Mouse (Mus musculus): ENCODE measurements around the gene Samd14. TPM values are rescaled to one million over a fixed set of nuclear protein-coding genes. Genes with fewer than 3 reads are reported as not detected.

The Samd14 gene
- polyA plus RNA-seq, 1 experiment from 2014 or later: 15.9 TPM

DNA sequence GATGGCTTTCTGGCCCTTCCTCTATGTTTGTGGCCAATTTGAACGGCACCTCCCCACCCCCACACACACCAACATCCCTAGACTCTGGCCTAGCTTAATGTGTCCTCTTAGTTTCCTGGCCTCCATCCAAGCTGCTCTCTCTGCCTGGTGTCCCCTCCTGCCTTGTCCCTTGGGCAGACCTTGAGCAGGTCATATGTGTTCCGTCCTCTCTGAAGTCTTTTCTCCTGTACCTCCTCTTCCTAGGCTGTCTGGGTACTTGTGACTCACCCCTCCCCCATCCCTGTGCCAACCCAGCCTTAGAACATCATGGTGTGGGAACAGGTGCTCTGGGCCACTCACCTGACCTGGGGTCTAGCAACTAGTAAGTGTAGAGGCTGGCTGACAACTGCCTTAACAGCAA lies 34.7 kb upstream of the Samd14 start:
- ATAC-seq (ENCODE audit: insufficient read depth, low FRiP score): no peak
- Histone ChIP-seq H3K9ac (ENCODE audit: low read length) (no peak overlapping the region), H3K4me1 (ENCODE audit: control insufficient read depth, insufficient read depth, low read length) (peaks cover 7% of the 10 kb centered on the region; the same call in 1 of the 2 replicates), H3K4me3 (replicated peaks; ENCODE audit: low read length) (no peak overlapping the region), H3K36me3 (ENCODE audit: control insufficient read depth, insufficient read depth, low read length) (no peaks in the 10 kb centered on the region), H3K4me2 (ENCODE audit: low read depth, low read length) (no peak overlapping the region), H3K27ac (ENCODE audit: low read length) (no peak overlapping the region), H3K9me3 (replicated peaks; ENCODE audit: control insufficient read depth, low read length) (no peaks in the 10 kb centered on the region), H3K27me3 (ENCODE audit: control insufficient read depth, insufficient read depth, low read length) (no peaks in the 10 kb centered on the region; the same call in 1 of the 2 replicates)
- 70% methylated on average over 2 of the region's 2 CpGs for WGBS

DNA sequence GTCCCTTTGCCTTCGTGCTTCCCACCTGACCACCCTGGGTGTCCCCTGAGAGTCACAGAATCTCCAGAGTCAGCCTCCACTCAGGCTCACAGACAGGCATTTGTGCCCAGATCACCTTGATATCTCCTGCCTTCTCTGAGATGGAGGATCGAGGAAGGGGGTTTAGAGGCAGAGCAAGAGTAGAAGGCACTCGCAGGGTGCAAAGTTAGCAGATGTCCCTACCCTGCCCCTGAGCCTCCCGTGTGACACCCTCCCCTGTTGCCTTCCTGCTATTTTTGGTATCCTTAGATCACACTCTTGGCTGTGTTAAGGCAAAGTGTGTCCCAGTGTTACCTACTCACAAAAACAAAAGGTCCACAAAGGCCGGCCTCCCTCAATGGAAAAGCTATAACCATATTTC lies 33.5 kb upstream of the Samd14 start, which contains the start of gene Sgca:
Sgca (minus strand) TSS at position 129 of the 400 bp plus-strand sequence.
- Histone ChIP-seq H3K4me2 (ENCODE audit: low read depth, low read length) (no peak within 1 kb of the TSS), H3K36me3 (ENCODE audit: control insufficient read depth, insufficient read depth, low read length) (no peaks in the 10 kb centered on the region), H3K4me3 (replicated peaks; ENCODE audit: low read length) (no peak within 1 kb of the TSS), H3K27ac (ENCODE audit: low read length) (no peak within 1 kb of the TSS), H3K9me3 (replicated peaks; ENCODE audit: control insufficient read depth, low read length) (no peaks in the 10 kb centered on the region), H3K9ac (ENCODE audit: low read length) (no peak within 1 kb of the TSS), H3K4me1 (ENCODE audit: control insufficient read depth, insufficient read depth, low read length) (peaks cover 7% of the 10 kb centered on the region; the same call in 1 of the 2 replicates), H3K27me3 (ENCODE audit: control insufficient read depth, insufficient read depth, low read length) (no peaks in the 10 kb centered on the region; the same call in 1 of the 2 replicates)
- WGBS: 64% methylated on average over 5 of the region's 5 CpGs
- no peak for ATAC-seq (ENCODE audit: insufficient read depth, low FRiP score)

DNA sequence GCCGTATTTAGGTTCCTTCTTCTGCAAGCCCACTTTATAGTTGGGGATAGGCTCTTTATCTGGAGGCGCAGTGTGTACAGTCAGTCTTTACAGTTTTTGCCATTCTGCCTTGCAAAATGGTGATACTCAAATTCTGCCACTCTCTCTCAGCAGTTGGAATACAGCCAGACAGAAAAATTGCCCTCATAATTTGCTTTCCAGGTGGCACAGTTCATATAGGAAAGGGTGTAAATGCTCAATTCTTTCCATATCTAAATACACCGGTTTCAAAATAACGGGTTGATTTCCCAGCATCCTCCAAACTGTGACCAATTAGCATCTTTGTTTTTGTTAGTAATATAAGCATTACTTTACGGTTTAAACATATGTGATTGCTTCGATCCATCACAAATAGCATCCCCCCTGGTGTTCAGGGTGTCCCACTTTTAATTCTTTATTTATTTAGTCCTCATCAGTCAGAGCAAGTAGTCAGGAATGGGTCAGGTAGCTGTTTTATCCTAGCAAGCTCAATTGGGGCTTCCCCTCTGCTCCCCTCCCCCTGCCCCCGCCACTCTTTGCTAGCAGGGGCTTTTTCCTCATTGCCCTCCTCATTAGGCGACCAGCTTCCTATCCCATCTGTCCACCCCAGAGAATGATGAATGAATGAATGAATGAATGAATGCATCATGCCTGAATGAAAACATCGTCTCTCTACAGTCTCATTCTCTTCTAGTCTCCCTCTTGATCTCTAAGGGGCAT lies 31.3 kb upstream of the Samd14 start:
- peak overlapping the region; percentile 37; the same call in 1 of the 2 replicates for H3K9ac ChIP-seq (ENCODE audit: low read length)
- no peaks in the 10 kb centered on the region for H3K36me3 ChIP-seq (ENCODE audit: control insufficient read depth, insufficient read depth, low read length)
- H3K27ac ChIP-seq (ENCODE audit: low read length): no peak overlapping the region
- no peaks in the 10 kb centered on the region for H3K27me3 ChIP-seq (ENCODE audit: control insufficient read depth, insufficient read depth, low read length)
- H3K9me3 ChIP-seq (replicated peaks; ENCODE audit: control insufficient read depth, low read length): no peaks in the 10 kb centered on the region
- ATAC-seq (ENCODE audit: insufficient read depth, low FRiP score): no peak; the same call in 1 of the 2 replicates
- peaks cover 7% of the 10 kb centered on the region; the same call in 1 of the 2 replicates for H3K4me1 ChIP-seq (ENCODE audit: control insufficient read depth, insufficient read depth, low read length)
- peak overlapping the region; percentile 26 for H3K4me3 ChIP-seq (replicated peaks; ENCODE audit: low read length)
- 42% methylated on average over 9 of the region's 9 CpGs for WGBS
- peak overlapping the region; percentile 54 for H3K4me2 ChIP-seq (ENCODE audit: low read depth, low read length)

DNA sequence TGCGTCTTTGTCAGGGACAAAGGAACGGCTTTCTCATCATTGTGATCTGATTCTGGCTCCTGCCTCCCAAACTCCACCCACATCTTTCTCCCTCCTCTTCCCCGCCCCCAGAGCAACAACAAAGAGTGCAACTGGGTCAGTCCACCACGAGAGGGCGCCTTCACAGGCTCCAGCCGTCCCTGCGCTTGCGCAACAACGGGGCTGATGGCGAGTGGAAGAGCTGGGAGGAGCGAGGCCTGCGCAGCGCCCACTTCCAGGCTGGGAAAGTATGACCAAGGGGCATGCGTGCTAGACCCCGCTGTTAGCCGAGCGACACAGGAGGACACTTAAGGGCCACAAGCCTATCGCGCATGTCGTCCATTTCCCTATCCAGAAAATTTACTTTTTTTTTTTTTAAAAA lies 30.7 kb upstream of the Samd14 start:
- H3K27me3 ChIP-seq (ENCODE audit: control insufficient read depth, insufficient read depth, low read length): no peaks in the 10 kb centered on the region
- H3K4me1 ChIP-seq (ENCODE audit: control insufficient read depth, insufficient read depth, low read length): peaks cover 7% of the 10 kb centered on the region; the same call in 1 of the 2 replicates
- peak overlapping the region; percentile 52; the same call in 1 of the 2 replicates for H3K9ac ChIP-seq (ENCODE audit: low read length)
- no peaks in the 10 kb centered on the region for H3K9me3 ChIP-seq (replicated peaks; ENCODE audit: control insufficient read depth, low read length)
- WGBS: under 1% methylated on average over 20 of the region's 20 CpGs
- peak overlapping the region; percentile 32 for H3K4me3 ChIP-seq (replicated peaks; ENCODE audit: low read length)
- no peak overlapping the region; the same call in 1 of the 2 replicates for H3K27ac ChIP-seq (ENCODE audit: low read length)
- no peaks in the 10 kb centered on the region for H3K36me3 ChIP-seq (ENCODE audit: control insufficient read depth, insufficient read depth, low read length)
- peak overlapping the region; percentile 54 for H3K4me2 ChIP-seq (ENCODE audit: low read depth, low read length)
- ATAC-seq (ENCODE audit: insufficient read depth, low FRiP score): peak; percentile 95

DNA sequence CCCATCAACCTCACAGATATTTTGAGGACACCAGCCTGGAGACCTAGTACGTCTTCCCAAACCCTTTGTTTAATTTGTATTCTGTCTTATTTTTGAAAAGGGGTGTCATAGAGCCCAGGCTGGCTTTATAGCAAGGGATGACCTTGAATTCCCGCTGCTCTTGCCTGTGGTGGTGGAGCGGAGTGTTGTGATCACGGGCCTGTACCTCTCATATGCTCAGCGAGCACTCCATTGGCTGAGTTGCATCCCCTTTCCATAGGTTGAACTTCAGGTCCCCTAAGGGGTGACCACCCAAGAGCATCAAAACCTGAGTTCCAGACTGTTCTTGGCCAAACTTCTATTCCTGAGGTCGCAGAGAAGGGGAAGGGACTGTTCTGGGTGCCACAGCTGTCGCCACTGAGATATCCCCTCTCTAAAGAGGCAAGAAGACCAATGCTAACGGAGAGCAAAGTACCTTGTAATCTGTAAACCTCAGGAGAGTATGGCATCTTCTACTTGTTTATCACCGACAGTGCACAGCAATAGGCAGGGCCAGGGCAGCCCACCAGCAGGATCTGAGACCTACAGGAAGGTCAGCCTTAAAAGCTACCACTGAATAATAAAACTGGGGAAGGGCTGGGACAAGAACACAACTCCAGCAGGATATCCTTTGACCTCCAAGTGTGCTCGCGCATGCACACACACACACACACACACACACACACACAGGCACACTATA lies 30.1 kb upstream of the Samd14 start:
- H3K27ac ChIP-seq (ENCODE audit: low read length): no peak overlapping the region; the same call in 1 of the 2 replicates
- peak overlapping the region; percentile 54 for H3K4me2 ChIP-seq (ENCODE audit: low read depth, low read length)
- 73% methylated on average over 11 of the region's 11 CpGs for WGBS
- H3K4me3 ChIP-seq (replicated peaks; ENCODE audit: low read length): peak overlapping the region; percentile 32; the same call in 1 of the 2 replicates
- H3K4me1 ChIP-seq (ENCODE audit: control insufficient read depth, insufficient read depth, low read length): peaks cover 7% of the 10 kb centered on the region; the same call in 1 of the 2 replicates
- no peak for ATAC-seq (ENCODE audit: insufficient read depth, low FRiP score)
- no peaks in the 10 kb centered on the region for H3K36me3 ChIP-seq (ENCODE audit: control insufficient read depth, insufficient read depth, low read length)
- no peaks in the 10 kb centered on the region for H3K9me3 ChIP-seq (replicated peaks; ENCODE audit: control insufficient read depth, low read length)
- H3K9ac ChIP-seq (ENCODE audit: low read length): peak overlapping the region; percentile 52; the same call in 1 of the 2 replicates
- H3K27me3 ChIP-seq (ENCODE audit: control insufficient read depth, insufficient read depth, low read length): no peaks in the 10 kb centered on the region

DNA sequence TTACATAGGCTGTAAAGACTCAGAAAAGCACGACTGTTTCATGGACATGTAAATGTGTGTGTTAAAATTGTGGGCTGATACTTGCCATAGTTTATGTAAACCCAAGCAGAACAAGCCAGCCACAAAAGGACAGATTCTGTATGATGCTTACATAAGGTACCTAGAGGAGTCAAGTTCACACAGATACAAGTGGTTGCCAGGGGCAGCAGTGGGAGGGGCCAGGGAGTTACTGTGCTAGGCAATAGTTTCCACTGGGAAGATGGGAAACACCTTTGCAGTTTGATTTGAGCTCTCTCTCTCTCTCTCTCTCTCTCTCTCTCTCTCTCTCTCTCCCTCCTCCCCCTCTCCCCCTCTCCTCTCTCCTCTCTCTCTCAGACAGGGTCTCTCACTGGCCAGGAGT lies 24.5 kb upstream of the Samd14 start:
- Histone ChIP-seq H3K9me3 (replicated peaks; ENCODE audit: control insufficient read depth, low read length) (no peaks in the 10 kb centered on the region), H3K36me3 (ENCODE audit: control insufficient read depth, insufficient read depth, low read length) (no peaks in the 10 kb centered on the region), H3K4me3 (replicated peaks; ENCODE audit: low read length) (no peak overlapping the region), H3K4me1 (ENCODE audit: control insufficient read depth, insufficient read depth, low read length) (peaks cover 27% of the 10 kb centered on the region), H3K27me3 (ENCODE audit: control insufficient read depth, insufficient read depth, low read length) (no peaks in the 10 kb centered on the region), H3K27ac (ENCODE audit: low read length) (peak overlapping the region; percentile 34; the same call in 1 of the 2 replicates), H3K9ac (ENCODE audit: low read length) (no peak overlapping the region), H3K4me2 (ENCODE audit: low read depth, low read length) (no peak overlapping the region)
- 40% methylated on average over 1 of the region's 1 CpGs for WGBS
- no peak for ATAC-seq (ENCODE audit: insufficient read depth, low FRiP score)

DNA sequence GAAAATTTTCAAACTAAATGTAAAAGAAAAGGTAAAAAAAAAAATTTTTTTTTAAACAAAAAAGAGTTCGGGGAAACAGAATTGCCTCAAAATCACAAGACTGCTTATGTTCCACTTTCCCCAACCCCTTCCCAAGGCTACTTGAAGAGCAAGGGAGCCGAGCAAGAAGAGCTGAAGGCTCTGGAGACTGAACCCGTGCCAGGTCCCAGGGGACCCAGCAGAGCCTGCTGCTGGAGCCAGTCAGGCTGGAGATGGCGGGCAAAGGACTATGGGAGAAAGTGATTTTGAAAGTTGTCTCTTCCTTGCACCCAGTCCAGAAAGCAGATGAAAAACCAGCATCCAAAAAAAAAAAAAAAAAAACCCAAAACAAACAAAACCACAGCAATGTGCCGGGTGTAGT lies 23.9 kb upstream of the Samd14 start:
- Histone ChIP-seq H3K4me2 (ENCODE audit: low read depth, low read length) (no peak overlapping the region), H3K9me3 (replicated peaks; ENCODE audit: control insufficient read depth, low read length) (no peaks in the 10 kb centered on the region), H3K36me3 (ENCODE audit: control insufficient read depth, insufficient read depth, low read length) (no peaks in the 10 kb centered on the region), H3K4me1 (ENCODE audit: control insufficient read depth, insufficient read depth, low read length) (peaks cover 32% of the 10 kb centered on the region), H3K27me3 (ENCODE audit: control insufficient read depth, insufficient read depth, low read length) (no peaks in the 10 kb centered on the region), H3K4me3 (replicated peaks; ENCODE audit: low read length) (no peak overlapping the region), H3K27ac (ENCODE audit: low read length) (no peak overlapping the region), H3K9ac (ENCODE audit: low read length) (no peak overlapping the region)
- WGBS: 66% methylated on average over 5 of the region's 5 CpGs
- no peak for ATAC-seq (ENCODE audit: insufficient read depth, low FRiP score)

DNA sequence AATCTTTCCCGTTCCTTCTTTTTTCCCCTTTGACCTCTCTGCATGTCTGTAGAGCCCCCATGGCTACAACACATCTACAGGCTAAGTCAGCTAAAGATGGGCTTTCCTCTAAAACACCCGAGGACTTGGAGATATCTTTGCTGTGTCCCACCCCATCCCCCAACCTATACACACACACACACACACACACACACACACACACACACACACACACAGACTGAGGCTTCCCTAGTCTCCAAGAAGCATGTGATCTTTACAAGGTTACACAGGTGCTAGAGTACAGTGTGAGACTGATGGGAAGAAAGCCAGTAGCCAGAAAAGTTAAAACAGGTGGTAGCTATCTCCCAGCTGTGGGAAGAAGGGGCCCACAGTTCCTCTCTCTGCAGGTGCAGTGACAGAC lies 23.2 kb upstream of the Samd14 start:
- Histone ChIP-seq H3K4me1 (ENCODE audit: control insufficient read depth, insufficient read depth, low read length) (peaks cover 32% of the 10 kb centered on the region), H3K27me3 (ENCODE audit: control insufficient read depth, insufficient read depth, low read length) (no peaks in the 10 kb centered on the region), H3K36me3 (ENCODE audit: control insufficient read depth, insufficient read depth, low read length) (no peaks in the 10 kb centered on the region), H3K4me2 (ENCODE audit: low read depth, low read length) (no peak overlapping the region), H3K9me3 (replicated peaks; ENCODE audit: control insufficient read depth, low read length) (no peaks in the 10 kb centered on the region), H3K27ac (ENCODE audit: low read length) (no peak overlapping the region), H3K9ac (ENCODE audit: low read length) (no peak overlapping the region), H3K4me3 (replicated peaks; ENCODE audit: low read length) (no peak overlapping the region)
- ATAC-seq (ENCODE audit: insufficient read depth, low FRiP score): no peak
- WGBS: 37% methylated on average over 2 of the region's 2 CpGs

DNA sequence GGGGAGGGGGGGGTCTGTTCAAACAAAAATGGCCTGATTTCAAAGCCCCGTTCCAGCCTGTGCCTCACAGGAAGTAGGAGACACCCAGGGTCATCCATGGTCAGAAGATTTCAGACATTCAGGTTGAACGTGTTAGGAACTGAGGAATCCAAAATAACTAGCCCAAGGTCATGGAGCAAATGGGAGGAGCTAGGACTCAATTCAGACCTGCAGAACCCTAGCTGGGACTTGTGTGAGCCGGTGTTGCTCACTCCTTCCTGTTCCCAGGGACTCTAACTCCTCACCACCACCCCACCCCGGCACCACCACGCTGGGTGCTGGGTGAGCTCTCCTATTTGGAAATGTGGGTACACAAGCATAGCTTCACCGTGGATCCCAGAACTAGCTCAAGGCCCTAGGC lies 22.3 kb upstream of the Samd14 start:
- Histone ChIP-seq H3K36me3 (ENCODE audit: control insufficient read depth, insufficient read depth, low read length) (no peaks in the 10 kb centered on the region), H3K27ac (ENCODE audit: low read length) (peak overlapping the region; percentile 97), H3K9ac (ENCODE audit: low read length) (peak overlapping the region; percentile 95; the same call in 1 of the 2 replicates), H3K4me3 (replicated peaks; ENCODE audit: low read length) (no peak overlapping the region), H3K9me3 (replicated peaks; ENCODE audit: control insufficient read depth, low read length) (no peaks in the 10 kb centered on the region), H3K27me3 (ENCODE audit: control insufficient read depth, insufficient read depth, low read length) (no peaks in the 10 kb centered on the region), H3K4me2 (ENCODE audit: low read depth, low read length) (no peak overlapping the region), H3K4me1 (ENCODE audit: control insufficient read depth, insufficient read depth, low read length) (peaks cover 35% of the 10 kb centered on the region)
- ATAC-seq (ENCODE audit: insufficient read depth, low FRiP score): no peak
- 51% methylated on average over 6 of the region's 6 CpGs for WGBS

All from stomach, embryonic 16.5 days (tissue).